Mouse (Mus musculus) liver, embryonic 14.5 days (tissue): ENCODE results near the gene Timm44. TPM values are rescaled to one million over a fixed set of nuclear protein-coding genes. Genes with fewer than 3 reads are reported as not detected.

ENCODE experiments used
- ATAC-seq: fragments of 200-750 bp; cut with Nextera tagmentation; 2 replicates; pipeline ENCODE4 v1.8.0; 2017; ENCODE audit warnings: moderate number of reproducible peaks, mild to moderate bottlenecking, moderate library complexity; ENCODE audit not compliant: insufficient read depth
- DNase-seq, 3 experiments: peaks; one replicate each; pipeline ENCODE4 v3.0.0-alpha.2; 2012 to 2013; ENCODE audit warnings: low read depth in 3 of 3, low spot score in 3 of 3
- H3K27ac ChIP-seq: fragments of 300-500 bp; sonication (generic); 2 replicates; pipeline ENCODE4 v1.5.1; 2014; ENCODE audit warnings: moderate library complexity, mild to moderate bottlenecking, control low read depth, inconsistent platforms
- H3K27me3 ChIP-seq: fragments of 300-500 bp; sonication (generic); 2 replicates; pipeline ENCODE4 v1.6.1; 2014; ENCODE audit warnings: mild to moderate bottlenecking, low read length, moderate library complexity; ENCODE audit not compliant: control insufficient read depth, insufficient read depth
- H3K36me3 ChIP-seq: fragments of 300-500 bp; sonication (generic); replicated peaks from 2 replicates; pipeline ENCODE4 v1.6.1; 2014; ENCODE audit warnings: low read depth; ENCODE audit not compliant: control insufficient read depth, insufficient read depth
- H3K4me1 ChIP-seq, 2 experiments: fragments of 200-500 bp in 1 of 2; fragments of 300-500 bp in 1 of 2; sonication (generic) in 1 of 2; replicated peaks; 2 replicates each; pipeline ENCODE4 v1.6.1; 2012 to 2014; ENCODE audit warnings: antibody characterized with exemption in 1 of 2, inconsistent platforms in 1 of 2, low read length in 1 of 2; ENCODE audit not compliant: control insufficient read depth in 2 of 2, insufficient read depth in 2 of 2
- H3K4me2 ChIP-seq: fragments of 300-500 bp; sonication (generic); 2 replicates; pipeline ENCODE4 v1.6.1; 2014; ENCODE audit warnings: low read depth, mild to moderate bottlenecking, control low read depth, moderate library complexity
- H3K4me3 ChIP-seq, 2 experiments: fragments of 200-500 bp in 1 of 2; fragments of 300-500 bp in 1 of 2; sonication (generic) in 1 of 2; 2 replicates each; pipeline ENCODE4 v1.5.1; 2012 to 2014; ENCODE audit warnings: low read depth in 2 of 2, low read length in 2 of 2, mild to moderate bottlenecking in 2 of 2, control low read depth in 1 of 2, inconsistent platforms in 1 of 2, moderate library complexity in 1 of 2; ENCODE audit not compliant: insufficient read depth in 1 of 2
- H3K9ac ChIP-seq: fragments of 300-500 bp; sonication (generic); replicated peaks from 2 replicates; pipeline ENCODE4 v1.6.1; 2014; ENCODE audit warnings: mild to moderate bottlenecking, control low read depth, moderate library complexity
- H3K9me3 ChIP-seq: fragments of 300-500 bp; sonication (generic); 2 replicates; pipeline ENCODE4 v1.6.1; 2016; ENCODE audit warnings: low read length, mixed read lengths; ENCODE audit not compliant: control insufficient read depth
- CTCF ChIP-seq: IDR thresholded peaks from 2 replicates; pipeline ENCODE4 v1.5.1; 2016; ENCODE audit warnings: antibody characterized with exemption, low read depth, control low read depth
- EP300 ChIP-seq: IDR thresholded peaks from 2 replicates; pipeline ENCODE4 v1.6.1; 2016; ENCODE audit warnings: antibody characterized with exemption, low read depth
- WGBS: fragments of 180-500 bp; shearing (Covaris S2); extraction: QIAGEN DNeasy Blood & Tissue Kit; methylation state at CpG from one replicate; pipeline ENCODE4 v1.1.7; 2014; ENCODE audit not compliant: insufficient replicate concordance; 5-methylcytosine and 5-hydroxymethylcytosine counted together
- polyA plus RNA-seq, 2 experiments: library from polyadenylated mRNA; depleted of rRNA in 1 of 2; stranded (reverse) in 1 of 2; unstranded in 1 of 2; fragments of >200 nt; fragmentation: Nextera tagmentation in 1 of 2; extraction: Ambion mirVana in 1 of 2; gene quantifications; 2 replicates each; pipeline versions ENCODE4 v1.2.1 to v1.2.3; 2012 to 2014

Gene Timm44
- polyA plus RNA-seq, 2 experiments = 38.5 to 41.3 TPM

- Histone ChIP-seq H3K4me3 (no peak overlapping the region), H3K4me1 (no peaks in the 10 kb centered on the region), H3K27me3 (peaks cover 38% of the 10 kb centered on the region), H3K4me2 (no peak overlapping the region), H3K36me3 (no peaks in the 10 kb centered on the region), H3K9me3 (no peaks in the 10 kb centered on the region), H3K9ac (no peak overlapping the region), H3K27ac (no peak overlapping the region)
- WGBS = 57% methylated on average over 3 of the region's 3 CpGs
- ATAC-seq (no peak), DNase-seq (no peak)
- TF ChIP-seq CTCF = no peak
- no peak for TF ChIP-seq EP300
Measured at GRCm38 (mm10) chr8:4219617-4220016, 56.1 kb downstream of the Timm44 start.

- no peak within 1 kb of the TSS for H3K9ac ChIP-seq
- H3K36me3 ChIP-seq = no peaks in the 10 kb centered on the region
- H3K9me3 ChIP-seq = no peaks in the 10 kb centered on the region
- H3K27ac ChIP-seq = no peak within 1 kb of the TSS
- no peak for DNase-seq
- H3K27me3 ChIP-seq = peaks cover 50% of the 10 kb centered on the region
- ATAC-seq = no peak
- H3K4me1 ChIP-seq = peaks cover 0 to 10% of the 10 kb centered on the region in 2 experiments; a peak in 2 of 4 replicates
- no peak for TF ChIP-seq CTCF
- TF ChIP-seq EP300 = no peak
- peak within 1 kb of the TSS; percentile 32 for H3K4me2 ChIP-seq
- H3K4me3 ChIP-seq = peak within 1 kb of the TSS in 1 of 2 experiments; percentile 3; a peak in 1 of 4 replicates
- 3% methylated on average over 44 of the region's 44 CpGs for WGBS
Measured at GRCm38 (mm10) chr8:4216791-4217621, 58.7 kb downstream of the Timm44 start, which contains the start of gene Prr36. Gene Prr36 (minus strand): TSS chr8:4217459.

- 12% methylated on average over 18 of the region's 18 CpGs for WGBS
- H3K4me3 ChIP-seq = no peak overlapping the region
- ATAC-seq = no peak
- H3K4me2 ChIP-seq = no peak overlapping the region
- no peaks in the 10 kb centered on the region for H3K9me3 ChIP-seq
- H3K27ac ChIP-seq = no peak overlapping the region
- no peaks in the 10 kb centered on the region for H3K36me3 ChIP-seq
- H3K27me3 ChIP-seq = peaks cover 50% of the 10 kb centered on the region
- DNase-seq = no peak
- no peak overlapping the region for H3K9ac ChIP-seq
- H3K4me1 ChIP-seq = peaks cover 0 to 10% of the 10 kb centered on the region in 2 experiments; a peak in 2 of 4 replicates
- TF ChIP-seq EP300 = no peak
- no peak for TF ChIP-seq CTCF
Measured at GRCm38 (mm10) chr8:4216296-4216695, 59.4 kb downstream of the Timm44 start.

- 4% methylated on average over 33 of the region's 33 CpGs for WGBS
- TF ChIP-seq EP300 (no peak), CTCF (no peak)
- Histone ChIP-seq H3K9me3 (no peaks in the 10 kb centered on the region), H3K4me2 (peak overlapping the region; percentile 65), H3K27me3 (peaks cover 50% of the 10 kb centered on the region), H3K9ac (no peak overlapping the region; the same call in 1 of the 2 replicates), H3K27ac (no peak overlapping the region), H3K4me1 (peaks cover 0 to 10% of the 10 kb centered on the region in 2 experiments; a peak in 2 of 4 replicates), H3K4me3 (peak overlapping the region; percentile 42), H3K36me3 (no peaks in the 10 kb centered on the region)
- DNase-seq (peak in 2 of 3 experiments; percentile 32 to 52), ATAC-seq (peak; percentile 69)
Measured at GRCm38 (mm10) chr8:4214006-4214980, 61.4 kb downstream of the Timm44 start.
